ENCODE assay signal across 12 mouse cellular contexts in genomic region chr19:12487511-12488204, GRCm38 (mm10). TPM values are rescaled to one million over a fixed set of nuclear protein-coding genes. Genes with fewer than 3 reads are reported as not detected.
A peak's percentile ranks its signal among the peaks of the same experiment; 100 is the strongest.
DNase-seq lines count a peak whose midpoint lies in the region; ATAC-seq and TF ChIP-seq lines count a peak whose summit lies in the region.
"Had no signal": no experiment of that assay in that cellular context is flagged by ENCODE, and none has a peak within 500 bp of the region (broad histone marks: within the 10 kb centered on the region; RNA-seq: fewer than 3 reads in every experiment).

No protein-coding gene starts in this region.

- H3K4me2 ChIP-seq in hindbrain, embryonic 11.5 days (replicated peaks; ENCODE audit: low read depth, low read length): no peak overlapping the region
- no peak overlapping the region for H3K4me2 ChIP-seq in midbrain, embryonic 14.5 days (ENCODE audit: low read length)

- peak overlapping the region; percentile 67 for H3K27ac ChIP-seq in layer of hippocampus, adult 2 months
- H3K27ac ChIP-seq in brown adipose tissue, adult 24 weeks (replicated peaks; ENCODE audit: low read depth, low read length): peak overlapping the region; percentile 79
- H3K27ac ChIP-seq in hindbrain, embryonic 11.5 days (ENCODE audit: low read depth, low read length): peak overlapping the region; percentile 94
- H3K27ac ChIP-seq in midbrain, embryonic 14.5 days (replicated peaks; ENCODE audit: low read depth, low read length): peak overlapping the region; percentile 81; the same call in 1 of the 2 replicates

- peaks cover 10% of the 10 kb centered on the region for H3K36me3 ChIP-seq in hindbrain, embryonic 11.5 days (ENCODE audit: control insufficient read depth, insufficient read depth, low read length)
- peaks cover 67% of the 10 kb centered on the region for H3K36me3 ChIP-seq in midbrain, embryonic 14.5 days (ENCODE audit: control insufficient read depth, insufficient read depth, low read length)

- peak overlapping the region; percentile 38; the same call in 1 of the 2 replicates for H3K9ac ChIP-seq in hindbrain, embryonic 11.5 days (ENCODE audit: low read depth, low read length)
- no peak overlapping the region for H3K9ac ChIP-seq in midbrain, embryonic 14.5 days (replicated peaks; ENCODE audit: low read length)

- WGBS in hindbrain, embryonic 11.5 days: 83% methylated on average over 12 of the region's 12 CpGs
- WGBS in midbrain, embryonic 14.5 days: 80% methylated on average over 12 of the region's 12 CpGs

- ATAC-seq in hindbrain, embryonic 11.5 days (ENCODE audit: low FRiP score): no peak
- ATAC-seq in midbrain, embryonic 14.5 days (ENCODE audit: low FRiP score, low TSS enrichment): no peak

- H3K9me3 ChIP-seq in hindbrain, embryonic 11.5 days (ENCODE audit: control insufficient read depth, low read length): no peaks in the 10 kb centered on the region
- no peaks in the 10 kb centered on the region for H3K9me3 ChIP-seq in midbrain, embryonic 14.5 days (ENCODE audit: control insufficient read depth, low read length)

- no peaks in the 10 kb centered on the region for H3K27me3 ChIP-seq in hindbrain, embryonic 11.5 days (ENCODE audit: control insufficient read depth, insufficient read depth, low read length)
- H3K27me3 ChIP-seq in midbrain, embryonic 14.5 days (ENCODE audit: control insufficient read depth, insufficient read depth, low read length): no peaks in the 10 kb centered on the region

- H3K4me3 ChIP-seq in layer of hippocampus, adult 2 months: no peak overlapping the region
- no peak overlapping the region for H3K4me3 ChIP-seq in brown adipose tissue, adult 24 weeks (ENCODE audit: insufficient read depth, low read depth, low read length)
- H3K4me3 ChIP-seq in hindbrain, embryonic 11.5 days (ENCODE audit: low read depth, low read length): no peak overlapping the region
- H3K4me3 ChIP-seq in midbrain, embryonic 14.5 days (replicated peaks; ENCODE audit: low read depth, low read length): no peak overlapping the region

- TF ChIP-seq CTCF in layer of hippocampus, adult 2 months (conservative IDR thresholded peaks at IDR 0.05): no peak

- peaks cover 44% of the 10 kb centered on the region for H3K4me1 ChIP-seq in brown adipose tissue, adult 24 weeks (ENCODE audit: control insufficient read depth, insufficient read depth, insufficient read length, low read length)
- peaks cover 22% of the 10 kb centered on the region for H3K4me1 ChIP-seq in hindbrain, embryonic 11.5 days (replicated peaks; ENCODE audit: control insufficient read depth, insufficient read depth, low read length)
- H3K4me1 ChIP-seq in midbrain, embryonic 14.5 days (ENCODE audit: control insufficient read depth, insufficient read depth, low read length): peaks cover 40% of the 10 kb centered on the region

- DNase-seq in layer of hippocampus, adult 2 months (ENCODE audit: low spot score in 2 of 2): no peak
- DNase-seq in layer of hippocampus, postnatal 14 days (ENCODE audit: low spot score in 2 of 2): no peak
- no peak for DNase-seq in hindbrain, embryonic 11.5 days (ENCODE audit: low spot score)
- no peak for DNase-seq in midbrain, embryonic 14.5 days
- DNase-seq in urinary bladder, postnatal 14 days (ENCODE audit: low spot score): no peak
- no peak for DNase-seq in left cerebral cortex, adult 8-10 months (ENCODE audit: low spot score in 2 of 2)
- no peak for DNase-seq in thymus, postnatal 14 days

RNA-seq across cellular contexts. Expression of gene Dtx4, which starts 13.6 kb away (rescaled TPM):
- total RNA-seq in layer of hippocampus, adult 2 months (2021): 10 to 100 TPM; 32.5 to 35.9 TPM
- 10 to 100 TPM; 37.0 to 41.8 TPM for total RNA-seq in layer of hippocampus, postnatal 14 days (2021)
- 8.0 and 8.5 TPM in 2 replicates for polyA plus RNA-seq in brown adipose tissue, adult 24 weeks (2012; ENCODE audit: insufficient read depth, insufficient read length, missing spikeins)
- 55.4 and 66.1 TPM in 2 replicates for polyA plus RNA-seq in hindbrain, embryonic 11.5 days (2014; fragmentation: Nextera tagmentation; extraction: Ambion mirVana)
- polyA plus RNA-seq in midbrain, embryonic 14.5 days (2014; fragmentation: Nextera tagmentation; extraction: Ambion mirVana): 35.7 and 46.0 TPM in 2 replicates
- 10 to 100 TPM; 33.0 to 35.3 (median 34.1) TPM for total RNA-seq in left cerebral cortex, adult 8-10 months (2022)

RNA-seq across cellular contexts. Expression of gene Mpeg1, which starts 27.1 kb away (rescaled TPM):
- total RNA-seq in layer of hippocampus, adult 2 months (2021): 1 to 10 TPM; 5.4 to 6.6 TPM
- 1 to 10 TPM; 5.4 to 5.6 TPM for total RNA-seq in layer of hippocampus, postnatal 14 days (2021)
- 6.3 and 7.9 TPM in 2 replicates for polyA plus RNA-seq in brown adipose tissue, adult 24 weeks (2012; ENCODE audit: insufficient read depth, insufficient read length, missing spikeins)
- polyA plus RNA-seq in hindbrain, embryonic 11.5 days (2014; fragmentation: Nextera tagmentation; extraction: Ambion mirVana): 0.60 and 1.0 TPM in 2 replicates
- polyA plus RNA-seq in midbrain, embryonic 14.5 days (2014; fragmentation: Nextera tagmentation; extraction: Ambion mirVana): 1.00 and 1.1 TPM in 2 replicates
- total RNA-seq in left cerebral cortex, adult 8-10 months (2022): 10 to 100 TPM in 2 of 4 experiments, 1 to 10 TPM in 2; 9.2 to 86.4 (median 32.6) TPM

RNA-seq across cellular contexts. Expression of gene Fam111a, which starts 57.9 kb away (rescaled TPM):
- 1 to 10 TPM; 1.5 to 2.0 TPM for total RNA-seq in layer of hippocampus, adult 2 months (2021)
- 1 to 10 TPM; 1.6 to 2.2 TPM for total RNA-seq in layer of hippocampus, postnatal 14 days (2021)
- polyA plus RNA-seq in brown adipose tissue, adult 24 weeks (2012; ENCODE audit: insufficient read depth, insufficient read length, missing spikeins): 4.5 and 4.8 TPM in 2 replicates
- polyA plus RNA-seq in hindbrain, embryonic 11.5 days (2014; fragmentation: Nextera tagmentation; extraction: Ambion mirVana): 22.1 and 26.3 TPM in 2 replicates
- polyA plus RNA-seq in midbrain, embryonic 14.5 days (2014; fragmentation: Nextera tagmentation; extraction: Ambion mirVana): 4.5 and 8.3 TPM in 2 replicates
- 1 to 10 TPM; 1.3 to 3.1 (median 1.8) TPM for total RNA-seq in left cerebral cortex, adult 8-10 months (2022)

RNA-seq across cellular contexts. Expression of gene Pfpl, which starts 60.0 kb away (rescaled TPM):
- not detected for total RNA-seq in layer of hippocampus, adult 2 months (2021)
- total RNA-seq in layer of hippocampus, postnatal 14 days (2021): not detected
- polyA plus RNA-seq in brown adipose tissue, adult 24 weeks (2012; ENCODE audit: insufficient read depth, insufficient read length, missing spikeins): not detected in 2 replicates
- polyA plus RNA-seq in hindbrain, embryonic 11.5 days (2014; fragmentation: Nextera tagmentation; extraction: Ambion mirVana): not detected in 2 replicates
- not detected in 2 replicates for polyA plus RNA-seq in midbrain, embryonic 14.5 days (2014; fragmentation: Nextera tagmentation; extraction: Ambion mirVana)
- under 1 TPM in 1 of 4 experiments, not detected in 3; 0.09 TPM for total RNA-seq in left cerebral cortex, adult 8-10 months (2022)
- total RNA-seq: monocyte, adult 5-6 weeks had no signal
- polyA plus RNA-seq: brain, embryonic 14.5 days; inflammation-experienced regulatory T-cells, adult 6 months; spleen, adult 2 months had no signal
